Mouse (Mus musculus): ENCODE data around the gene Mcf2l. TPM values are rescaled to one million over a fixed set of nuclear protein-coding genes. Genes with fewer than 3 reads are reported as not detected.

Gene Mcf2l
- total RNA-seq, 4 experiments from 2014 or later, result 191 to 291 (median 234) TPM

GRCm38 (mm10) chr8:12874194-12874791, 687 bp downstream of the Mcf2l start:
- peak in 1 of 2 experiments; percentile 57 for DNase-seq (ENCODE audit: low spot score in 2 of 2)

GRCm38 (mm10) chr8:12874971-12875370, 1.4 kb downstream of the Mcf2l start:
- DNase-seq (ENCODE audit: low spot score in 2 of 2), result no peak

- no peak for DNase-seq (ENCODE audit: low spot score in 2 of 2)
These were observed 3.5 kb downstream of the Mcf2l start for GRCm38 (mm10) chr8:12877126-12877525.

GRCm38 (mm10) chr8:12880163-12880562, 6.6 kb downstream of the Mcf2l start:
- no peak for DNase-seq (ENCODE audit: low spot score in 2 of 2)

- DNase-seq (ENCODE audit: low spot score in 2 of 2), result no peak
These were observed 9.7 kb downstream of the Mcf2l start for GRCm38 (mm10) chr8:12883051-12884004.

- DNase-seq (ENCODE audit: low spot score in 2 of 2), result no peak
These were observed 14.3 kb downstream of the Mcf2l start for GRCm38 (mm10) chr8:12887772-12888435.

- DNase-seq (ENCODE audit: low spot score in 2 of 2), result no peak
These were observed 15.5 kb downstream of the Mcf2l start for GRCm38 (mm10) chr8:12889046-12889598.

GRCm38 (mm10) chr8:12892882-12893446, 19.4 kb downstream of the Mcf2l start:
- DNase-seq (ENCODE audit: low spot score in 2 of 2), result no peak

- DNase-seq (ENCODE audit: low spot score in 2 of 2), result no peak
These were observed 20.4 kb downstream of the Mcf2l start for GRCm38 (mm10) chr8:12893797-12894578.

- DNase-seq (ENCODE audit: low spot score in 2 of 2), result no peak
These were observed 21.4 kb downstream of the Mcf2l start for GRCm38 (mm10) chr8:12894783-12895534.

GRCm38 (mm10) chr8:12895535-12896150, 22.0 kb downstream of the Mcf2l start:
- DNase-seq (ENCODE audit: low spot score in 2 of 2), result no peak

GRCm38 (mm10) chr8:12896494-12897373, 23.1 kb downstream of the Mcf2l start:
- peak in 1 of 2 experiments; percentile 71 for DNase-seq (ENCODE audit: low spot score in 2 of 2)

- no peak for DNase-seq (ENCODE audit: low spot score in 2 of 2)
These were observed 24.2 kb downstream of the Mcf2l start for GRCm38 (mm10) chr8:12897815-12898214.

GRCm38 (mm10) chr8:12903790-12904415, 30.3 kb downstream of the Mcf2l start:
- no peak for DNase-seq (ENCODE audit: low spot score in 2 of 2)

GRCm38 (mm10) chr8:12905122-12905521, 31.5 kb downstream of the Mcf2l start:
- DNase-seq (ENCODE audit: low spot score in 2 of 2), result no peak

GRCm38 (mm10) chr8:12905599-12906321, 32.2 kb downstream of the Mcf2l start:
- no peak for DNase-seq (ENCODE audit: low spot score in 2 of 2)

GRCm38 (mm10) chr8:12906597-12906996, 33.0 kb downstream of the Mcf2l start:
- DNase-seq (ENCODE audit: low spot score in 2 of 2), result no peak

All from layer of hippocampus, adult 8-10 months (tissue).